Mouse (Mus musculus) ES-Bruce4 (cell line): ENCODE measurements at regions not wholly inside any gene's neighbourhood (a gene's known extent, or its start where the extent isn't known, plus 50 kb on each side); places are given as distances from the start of the nearest gene placed in this dataset.

Experiments used
- CTCF ChIP-seq: IDR thresholded peaks from one replicate; pipeline ENCODE4 v1.8.1; 2011; ENCODE audit warnings: low read depth, low read length
- EP300 ChIP-seq: IDR thresholded peaks from 2 replicates; pipeline ENCODE4 v1.6.1; 2011; ENCODE audit warnings: low read depth, low read length; ENCODE audit not compliant: insufficient read depth
- POLR2A ChIP-seq: IDR thresholded peaks from one replicate; pipeline ENCODE4 v1.8.1; 2011; ENCODE audit warnings: low read length; ENCODE audit not compliant: insufficient read depth

DNA sequence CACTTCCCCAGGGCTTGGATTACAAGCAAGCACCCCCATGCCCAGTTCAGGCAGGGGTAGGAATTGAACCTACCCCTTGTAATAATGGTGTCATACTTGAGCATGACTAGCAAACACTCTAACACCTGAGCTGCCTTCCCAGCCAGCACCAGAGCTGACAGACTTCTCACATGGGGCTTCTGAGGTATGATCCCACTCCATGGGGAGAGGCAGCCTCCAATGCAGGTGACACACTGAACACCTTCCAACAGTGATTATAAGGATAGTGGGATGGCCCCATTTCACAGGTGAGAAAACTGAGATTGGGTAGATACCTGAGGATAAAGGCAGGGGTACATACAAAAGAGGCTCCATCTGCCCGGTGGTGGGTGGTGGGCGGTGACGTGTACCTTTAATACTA is 94.7 kb upstream of the Msx1 start:
- TF ChIP-seq CTCF (no peak), EP300 (no peak), POLR2A (no peak)
